Mouse (Mus musculus) hematopoietic stem cell, adult 5-6 weeks (primary cell): ENCODE measurements at regions not wholly inside any gene's neighbourhood (a gene's known extent, or its start where the extent isn't known, plus 50 kb on each side); places are given as distances from the start of the nearest gene placed in this dataset.

Experiments
- ATAC-seq, 2 experiments: fragments of 125-278 bp in 1 of 2; replicated peaks in 1 of 2; 2 replicates each; pipeline ENCODE4 v1.8.0; 2016 to 2017; ENCODE audit warnings: inconsistent platforms in 2 of 2, mild to moderate bottlenecking in 2 of 2, moderate number of reproducible peaks in 2 of 2, low read depth in 1 of 2, moderate TSS enrichment in 1 of 2; ENCODE audit not compliant: low FRiP score in 2 of 2, poor library complexity in 2 of 2, severe bottlenecking in 2 of 2, insufficient read depth in 1 of 2, low TSS enrichment in 1 of 2

DNA sequence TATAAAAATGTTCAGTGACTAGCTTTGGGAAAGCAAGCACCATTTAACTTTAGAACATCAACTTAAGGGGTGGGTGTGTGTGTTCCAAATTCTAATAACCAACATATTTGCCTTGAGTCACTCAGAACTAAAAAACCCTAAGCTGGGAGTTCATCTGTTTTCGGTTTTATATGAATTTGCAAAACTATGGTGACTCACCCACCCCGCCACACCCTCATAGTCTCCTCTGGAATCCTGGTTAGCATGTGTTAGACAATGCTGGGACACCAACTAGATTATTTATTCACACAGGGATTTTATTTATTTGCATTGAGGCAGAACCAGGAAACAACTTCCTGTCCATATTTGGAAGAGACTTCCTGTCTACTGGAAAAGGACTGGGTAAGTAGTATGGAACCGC lies 50.2 kb upstream of the Lnx1 start:
- ATAC-seq = no peak
